Comparison of ENCODE assay signal across 13 mouse cellular contexts in genomic region chr4:147902906-147903500, GRCm38 (mm10). TPM values are rescaled to one million over a fixed set of nuclear protein-coding genes. Genes with fewer than 3 reads are reported as not detected.
DNase-seq lines count a peak whose midpoint lies in the region; ATAC-seq and TF ChIP-seq lines count a peak whose summit lies in the region.
"Had no signal": no experiment of that assay in that cellular context is flagged by ENCODE, and none has a peak within 500 bp of the region (broad histone marks: within the 10 kb centered on the region; RNA-seq: fewer than 3 reads in every experiment).

No protein-coding gene starts in this region.

- DNase-seq in gastrocnemius, adult 2 months: no peak
- DNase-seq in gastrocnemius, postnatal 10 days: no peak
- no peak for DNase-seq in layer of hippocampus, adult 2 months (ENCODE audit: low spot score in 2 of 2)
- no peak for DNase-seq in layer of hippocampus, adult 9-11 months
- no peak for DNase-seq in liver, postnatal 0 days
- DNase-seq in urinary bladder, postnatal 14 days (ENCODE audit: low spot score): no peak
- no peak for DNase-seq in thymus, postnatal 0 days (ENCODE audit: low spot score)
- DNase-seq: gastrocnemius, postnatal 25 days; left cerebral cortex, postnatal 4 days; thymus, postnatal 14 days had no signal

- WGBS in hindbrain, embryonic 13.5 days: 91% methylated on average over 12 of the region's 12 CpGs
- WGBS in liver, postnatal 0 days (ENCODE audit: insufficient replicate concordance): 77% methylated on average over 12 of the region's 12 CpGs

- H3K4me1 ChIP-seq in hindbrain, embryonic 13.5 days (replicated peaks): peaks cover 20% of the 10 kb centered on the region
- H3K4me1 ChIP-seq in liver, postnatal 0 days (ENCODE audit: insufficient read depth): peaks cover 11% of the 10 kb centered on the region

- no peaks in the 10 kb centered on the region for H3K27me3 ChIP-seq in hindbrain, embryonic 13.5 days
- no peaks in the 10 kb centered on the region for H3K27me3 ChIP-seq in liver, postnatal 0 days (ENCODE audit: insufficient read depth, low read length)

- H3K4me2 ChIP-seq in hindbrain, embryonic 13.5 days: no peak overlapping the region; the same call in 1 of the 2 replicates
- H3K4me2 ChIP-seq in liver, postnatal 0 days (ENCODE audit: low read depth, low read length): peak overlapping the region; percentile 91; the same call in 1 of the 2 replicates

- intact Hi-C loops in gastrocnemius, adult 2 months (cut with DNase I): no loop called here

- peak overlapping the region; percentile 85 for H3K4me3 ChIP-seq in gastrocnemius, adult 2 months
- H3K4me3 ChIP-seq in layer of hippocampus, adult 2 months: peak overlapping the region; percentile 96; the same call in 1 of the 2 replicates
- H3K4me3 ChIP-seq in hindbrain, embryonic 13.5 days: peak overlapping the region; percentile 84; the same call in 1 of the 2 replicates
- H3K4me3 ChIP-seq in liver, postnatal 0 days (ENCODE audit: low read depth, low read length): no peak overlapping the region

- no peak for TF ChIP-seq EP300 in liver, postnatal 0 days (IDR thresholded peaks at IDR 0.05; ENCODE audit: low read depth)

- no peak for ATAC-seq in hindbrain, embryonic 13.5 days (ENCODE audit: low FRiP score)
- no peak for ATAC-seq in liver, postnatal 0 days
- ATAC-seq: CD4-positive, CD25-positive, alpha-beta regulatory T cell, adult 4 months had no signal

- no peaks in the 10 kb centered on the region for H3K9me3 ChIP-seq in hindbrain, embryonic 13.5 days
- no peaks in the 10 kb centered on the region for H3K9me3 ChIP-seq in liver, postnatal 0 days (ENCODE audit: low read length)
- H3K9me3 ChIP-seq: midbrain, embryonic 12.5 days had no signal

- H3K27ac ChIP-seq in gastrocnemius, adult 2 months: peak overlapping the region; percentile 98
- no peak overlapping the region for H3K27ac ChIP-seq in layer of hippocampus, adult 2 months
- no peak overlapping the region for H3K27ac ChIP-seq in hindbrain, embryonic 13.5 days
- no peak overlapping the region for H3K27ac ChIP-seq in liver, postnatal 0 days (ENCODE audit: low read depth)
- H3K27ac ChIP-seq: midbrain, embryonic 12.5 days had no signal

- H3K36me3 ChIP-seq in hindbrain, embryonic 13.5 days: peaks cover 47% of the 10 kb centered on the region
- H3K36me3 ChIP-seq in liver, postnatal 0 days (replicated peaks; ENCODE audit: insufficient read depth, low read length): peaks cover 28% of the 10 kb centered on the region

- no peak for TF ChIP-seq CTCF in gastrocnemius, adult 2 months (IDR thresholded peaks at IDR 0.05)
- TF ChIP-seq CTCF in layer of hippocampus, adult 2 months (conservative IDR thresholded peaks at IDR 0.05): no peak
- no peak for TF ChIP-seq CTCF in liver, postnatal 0 days (IDR thresholded peaks at IDR 0.05; ENCODE audit: low read depth)

- no peak overlapping the region for H3K9ac ChIP-seq in hindbrain, embryonic 13.5 days
- peak overlapping the region; percentile 92; the same call in 1 of the 2 replicates for H3K9ac ChIP-seq in liver, postnatal 0 days (replicated peaks)

RNA-seq across cellular contexts. Expression of gene Mfn2, which starts 1.5 kb away (rescaled TPM):
- total RNA-seq in gastrocnemius, adult 2 months (2021): 100 to 1,000 TPM; 416 to 452 TPM
- 100 to 1,000 TPM; 254 to 282 TPM for total RNA-seq in gastrocnemius, postnatal 10 days (2021)
- 100 to 1,000 TPM; 198 to 200 TPM for total RNA-seq in layer of hippocampus, adult 2 months (2021)
- polyA plus RNA-seq in hindbrain, embryonic 13.5 days (2015; fragmentation: Nextera tagmentation; extraction: Ambion mirVana): 82.6 and 86.9 TPM in 2 replicates
- polyA plus RNA-seq in liver, postnatal 0 days (2015; fragmentation: Nextera tagmentation; extraction: Ambion mirVana): 12.3 and 14.1 TPM in 2 replicates
- 18.2 and 18.8 TPM in 2 replicates for polyA plus RNA-seq in thymus, postnatal 0 days (2015; fragmentation: Nextera tagmentation; extraction: Ambion mirVana)

RNA-seq across cellular contexts. Expression of gene Plod1, which starts 33.6 kb away (rescaled TPM):
- total RNA-seq in gastrocnemius, adult 2 months (2021): 10 to 100 TPM; 17.1 to 25.9 TPM
- total RNA-seq in gastrocnemius, postnatal 10 days (2021): 10 to 100 TPM; 50.6 to 55.3 TPM
- 10 to 100 TPM; 16.4 to 21.5 TPM for total RNA-seq in layer of hippocampus, adult 2 months (2021)
- 26.6 and 28.1 TPM in 2 replicates for polyA plus RNA-seq in hindbrain, embryonic 13.5 days (2015; fragmentation: Nextera tagmentation; extraction: Ambion mirVana)
- 24.8 and 25.4 TPM in 2 replicates for polyA plus RNA-seq in liver, postnatal 0 days (2015; fragmentation: Nextera tagmentation; extraction: Ambion mirVana)
- polyA plus RNA-seq in thymus, postnatal 0 days (2015; fragmentation: Nextera tagmentation; extraction: Ambion mirVana): 11.4 TPM in 2 replicates

RNA-seq across cellular contexts. Expression of gene Fv1, which starts 34.2 kb away (rescaled TPM):
- 1 to 10 TPM; 7.3 to 7.7 TPM for total RNA-seq in gastrocnemius, adult 2 months (2021)
- 1 to 10 TPM; 3.2 to 4.6 TPM for total RNA-seq in gastrocnemius, postnatal 10 days (2021)
- 1 to 10 TPM; 8.8 to 9.5 TPM for total RNA-seq in layer of hippocampus, adult 2 months (2021)
- polyA plus RNA-seq in hindbrain, embryonic 13.5 days (2015; fragmentation: Nextera tagmentation; extraction: Ambion mirVana): 10.9 and 12.0 TPM in 2 replicates
- 0.90 TPM in 2 replicates for polyA plus RNA-seq in liver, postnatal 0 days (2015; fragmentation: Nextera tagmentation; extraction: Ambion mirVana)
- 4.7 and 4.9 TPM in 2 replicates for polyA plus RNA-seq in thymus, postnatal 0 days (2015; fragmentation: Nextera tagmentation; extraction: Ambion mirVana)

RNA-seq across cellular contexts. Expression of gene Miip, which starts 34.4 kb away (rescaled TPM):
- total RNA-seq in gastrocnemius, adult 2 months (2021): 1 to 10 TPM; 5.1 to 5.5 TPM
- total RNA-seq in gastrocnemius, postnatal 10 days (2021): 1 to 10 TPM; 6.2 to 9.2 TPM
- total RNA-seq in layer of hippocampus, adult 2 months (2021): 10 to 100 TPM; 19.9 to 26.5 TPM
- 43.3 and 46.5 TPM in 2 replicates for polyA plus RNA-seq in hindbrain, embryonic 13.5 days (2015; fragmentation: Nextera tagmentation; extraction: Ambion mirVana)
- 17.5 and 19.0 TPM in 2 replicates for polyA plus RNA-seq in liver, postnatal 0 days (2015; fragmentation: Nextera tagmentation; extraction: Ambion mirVana)
- 73.5 and 88.4 TPM in 2 replicates for polyA plus RNA-seq in thymus, postnatal 0 days (2015; fragmentation: Nextera tagmentation; extraction: Ambion mirVana)

RNA-seq across cellular contexts. Expression of gene 2510039O18Rik, which starts 37.7 kb away (rescaled TPM):
- total RNA-seq in gastrocnemius, adult 2 months (2021): 10 to 100 TPM; 17.0 to 21.5 TPM
- total RNA-seq in gastrocnemius, postnatal 10 days (2021): 10 to 100 TPM; 25.7 to 28.2 TPM
- 10 to 100 TPM; 27.0 to 27.9 TPM for total RNA-seq in layer of hippocampus, adult 2 months (2021)
- 12.6 and 13.0 TPM in 2 replicates for polyA plus RNA-seq in hindbrain, embryonic 13.5 days (2015; fragmentation: Nextera tagmentation; extraction: Ambion mirVana)
- 6.5 and 8.5 TPM in 2 replicates for polyA plus RNA-seq in liver, postnatal 0 days (2015; fragmentation: Nextera tagmentation; extraction: Ambion mirVana)
- polyA plus RNA-seq in thymus, postnatal 0 days (2015; fragmentation: Nextera tagmentation; extraction: Ambion mirVana): 21.8 and 28.9 TPM in 2 replicates
